Mouse (Mus musculus): ENCODE data around the gene Lyz1.

- TF ChIP-seq POLR2A (IDR thresholded peaks at IDR 0.05; ENCODE audit: insufficient read length, low read depth): no peak
- TF ChIP-seq E2F4 (IDR thresholded peaks at IDR 0.05; ENCODE audit: insufficient read depth): no peak
- no peak for TF ChIP-seq USF1 (IDR thresholded peaks at IDR 0.05; ENCODE audit: low read depth)
Measured at GRCm38 (mm10) chr10:117286366-117286970, 6.2 kb downstream of the Lyz1 start.

All from myocyte (in vitro differentiated cells).